Mouse (Mus musculus) midbrain, embryonic 15.5 days (tissue): ENCODE measurements around the gene Epha8. TPM values are rescaled to one million over a fixed set of nuclear protein-coding genes. Genes with fewer than 3 reads are reported as not detected.

Experiments
- polyA plus RNA-seq: library from polyadenylated mRNA; unstranded; fragments of >200 nt; fragmentation: Nextera tagmentation; extraction: Ambion mirVana; gene quantifications from 2 replicates; pipeline ENCODE4 v1.2.1, GENCODE M21; 2015

The Epha8 gene
- polyA plus RNA-seq, 1 experiment from 2014 or later = 23.1 TPM

Other genes starting within 250 kb of the Epha8 start
- 31.0 and 31.7 TPM in 2 replicates for gene Ephb2, start 120.8 kb downstream of the Epha8 start, polyA plus RNA-seq
- gene C1qb, start 70.6 kb downstream of the Epha8 start, polyA plus RNA-seq = 39.7 and 49.0 TPM in 2 replicates
- 21.7 and 28.4 TPM in 2 replicates for gene C1qc, start 63.8 kb downstream of the Epha8 start, polyA plus RNA-seq
- gene C1qa, start 58.0 kb downstream of the Epha8 start, polyA plus RNA-seq = 25.1 and 33.3 TPM in 2 replicates
- gene Zbtb40, start 92.0 kb upstream of the Epha8 start, polyA plus RNA-seq = 3.9 and 4.6 TPM in 2 replicates